Mouse (Mus musculus): ENCODE data around the gene Iqck. TPM values are rescaled to one million over a fixed set of nuclear protein-coding genes. Genes with fewer than 3 reads are reported as not detected.

The Iqck gene
- polyA plus RNA-seq, 1 experiment, result 41.3 TPM

DNA sequence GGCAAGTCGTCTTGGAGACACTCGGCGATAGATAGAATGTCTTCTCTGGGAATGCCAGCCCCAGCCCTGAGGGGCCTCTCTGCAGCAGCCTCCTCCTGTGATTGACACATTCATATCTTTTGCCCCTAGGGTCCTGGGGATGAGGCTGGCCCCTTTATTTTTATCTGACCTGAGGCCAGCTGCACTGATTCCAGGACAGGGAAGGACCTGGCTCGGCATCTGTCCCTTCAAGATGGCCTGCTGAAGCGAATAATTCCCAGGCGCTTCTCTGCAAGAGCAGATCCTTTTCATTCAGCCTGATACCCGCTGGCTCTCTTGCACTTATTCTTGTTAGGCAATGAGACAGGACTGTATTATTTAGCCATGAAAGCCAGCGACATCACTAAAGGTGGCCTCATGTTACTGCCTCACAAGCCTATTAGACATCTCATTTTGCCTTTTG, 56.5 kb downstream of the Iqck start:
- H3K27me3 ChIP-seq (ENCODE audit: control insufficient read depth, insufficient read depth, low read length), result no peaks in the 10 kb centered on the region
- H3K27ac ChIP-seq (ENCODE audit: control insufficient read depth, insufficient read depth, low read depth, low read length), result no peak overlapping the region
- no peaks in the 10 kb centered on the region; the same call in 1 of the 2 replicates for H3K36me3 ChIP-seq (ENCODE audit: control insufficient read depth, insufficient read depth, low read length)
- TF ChIP-seq POLR2A (IDR thresholded peaks at IDR 0.05; ENCODE audit: control insufficient read depth, low read depth, low read length) (no peak), CTCF (IDR thresholded peaks at IDR 0.05; ENCODE audit: control insufficient read depth, insufficient read depth, insufficient replicate concordance, low read depth, low read length) (no peak)
- no peaks in the 10 kb centered on the region for H3K4me1 ChIP-seq (ENCODE audit: control insufficient read depth, insufficient read depth, low read length)
- no peak overlapping the region for H3K4me3 ChIP-seq (ENCODE audit: control insufficient read depth, low read depth, low read length)

DNA sequence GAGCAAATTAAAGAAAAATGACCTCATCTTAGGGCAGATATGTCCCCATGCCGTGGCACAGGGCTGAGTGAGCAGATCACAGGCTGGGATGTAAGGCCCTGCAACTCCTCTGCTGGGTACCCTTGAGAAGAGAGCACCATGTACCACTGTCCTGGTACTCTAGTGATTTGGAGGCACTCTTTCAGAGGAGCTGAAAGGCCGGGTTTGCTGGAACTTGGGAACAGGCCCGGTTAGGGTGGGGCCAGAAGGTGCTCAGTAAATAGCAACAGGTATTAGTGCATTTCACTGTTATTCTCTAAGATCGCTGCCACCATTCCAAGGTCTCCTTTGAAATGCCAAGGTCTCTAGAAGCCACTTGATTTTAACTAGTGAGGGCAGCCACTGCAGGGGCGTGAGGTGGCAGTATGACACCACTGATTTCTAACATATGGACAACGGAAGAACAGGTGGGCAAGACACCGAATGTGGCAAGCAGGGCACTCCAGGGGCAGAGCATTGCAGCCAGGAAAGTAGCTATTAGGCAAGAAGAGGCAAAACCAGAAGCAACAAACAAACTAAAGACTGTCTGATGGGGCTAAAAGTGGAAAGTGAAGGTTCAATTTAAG, 59.1 kb downstream of the Iqck start:
- no peaks in the 10 kb centered on the region for H3K4me1 ChIP-seq (ENCODE audit: control insufficient read depth, insufficient read depth, low read length)
- H3K36me3 ChIP-seq (ENCODE audit: control insufficient read depth, insufficient read depth, low read length), result no peaks in the 10 kb centered on the region
- TF ChIP-seq CTCF (IDR thresholded peaks at IDR 0.05; ENCODE audit: control insufficient read depth, insufficient read depth, insufficient replicate concordance, low read depth, low read length) (no peak), POLR2A (IDR thresholded peaks at IDR 0.05; ENCODE audit: control insufficient read depth, low read depth, low read length) (no peak)
- no peaks in the 10 kb centered on the region for H3K27me3 ChIP-seq (ENCODE audit: control insufficient read depth, insufficient read depth, low read length)
- no peak overlapping the region for H3K4me3 ChIP-seq (ENCODE audit: control insufficient read depth, low read depth, low read length)
- no peak overlapping the region for H3K27ac ChIP-seq (ENCODE audit: control insufficient read depth, insufficient read depth, low read depth, low read length)

DNA sequence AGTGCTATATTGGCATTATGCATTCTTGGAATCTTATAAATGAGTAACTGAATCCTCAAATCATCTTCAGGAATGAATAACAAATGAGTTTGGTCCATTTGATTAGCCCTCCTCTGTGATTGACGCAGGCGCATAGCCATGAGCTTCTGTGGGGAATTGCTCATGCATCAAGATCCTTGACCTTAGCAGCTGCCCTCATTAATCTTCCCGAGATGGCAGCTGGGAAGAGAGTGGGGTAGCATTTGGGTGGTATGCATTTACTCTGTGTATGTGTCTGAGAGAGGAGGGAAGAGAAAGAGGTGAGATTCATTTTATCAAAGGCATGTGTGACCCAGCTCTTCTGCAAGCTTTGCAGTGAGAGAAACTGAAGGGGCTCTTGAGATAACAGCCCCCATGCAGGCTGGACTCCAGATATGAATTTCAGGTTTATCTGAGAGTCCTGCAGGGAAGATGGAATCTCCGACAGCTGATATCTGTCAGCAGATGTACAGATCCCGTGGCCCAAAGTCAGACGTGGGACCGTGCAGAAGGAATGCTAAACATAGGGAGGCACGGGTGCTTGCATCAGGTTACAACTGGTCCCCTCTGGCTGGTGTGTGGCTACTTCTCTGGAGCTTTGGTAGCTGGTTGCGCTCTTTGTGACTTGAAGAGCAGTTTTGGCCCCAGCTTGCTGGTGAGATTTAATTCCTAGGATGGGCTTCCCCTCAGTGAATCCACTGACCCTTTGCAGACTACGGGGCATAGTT, 63.9 kb downstream of the Iqck start:
- Histone ChIP-seq H3K4me1 (ENCODE audit: control insufficient read depth, insufficient read depth, low read length) (no peaks in the 10 kb centered on the region), H3K27ac (ENCODE audit: control insufficient read depth, insufficient read depth, low read depth, low read length) (no peak overlapping the region), H3K4me3 (ENCODE audit: control insufficient read depth, low read depth, low read length) (no peak overlapping the region), H3K36me3 (ENCODE audit: control insufficient read depth, insufficient read depth, low read length) (no peaks in the 10 kb centered on the region), H3K27me3 (ENCODE audit: control insufficient read depth, insufficient read depth, low read length) (no peaks in the 10 kb centered on the region)
- TF ChIP-seq CTCF (IDR thresholded peaks at IDR 0.05; ENCODE audit: control insufficient read depth, insufficient read depth, insufficient replicate concordance, low read depth, low read length) (no peak), POLR2A (IDR thresholded peaks at IDR 0.05; ENCODE audit: control insufficient read depth, low read depth, low read length) (no peak)

DNA sequence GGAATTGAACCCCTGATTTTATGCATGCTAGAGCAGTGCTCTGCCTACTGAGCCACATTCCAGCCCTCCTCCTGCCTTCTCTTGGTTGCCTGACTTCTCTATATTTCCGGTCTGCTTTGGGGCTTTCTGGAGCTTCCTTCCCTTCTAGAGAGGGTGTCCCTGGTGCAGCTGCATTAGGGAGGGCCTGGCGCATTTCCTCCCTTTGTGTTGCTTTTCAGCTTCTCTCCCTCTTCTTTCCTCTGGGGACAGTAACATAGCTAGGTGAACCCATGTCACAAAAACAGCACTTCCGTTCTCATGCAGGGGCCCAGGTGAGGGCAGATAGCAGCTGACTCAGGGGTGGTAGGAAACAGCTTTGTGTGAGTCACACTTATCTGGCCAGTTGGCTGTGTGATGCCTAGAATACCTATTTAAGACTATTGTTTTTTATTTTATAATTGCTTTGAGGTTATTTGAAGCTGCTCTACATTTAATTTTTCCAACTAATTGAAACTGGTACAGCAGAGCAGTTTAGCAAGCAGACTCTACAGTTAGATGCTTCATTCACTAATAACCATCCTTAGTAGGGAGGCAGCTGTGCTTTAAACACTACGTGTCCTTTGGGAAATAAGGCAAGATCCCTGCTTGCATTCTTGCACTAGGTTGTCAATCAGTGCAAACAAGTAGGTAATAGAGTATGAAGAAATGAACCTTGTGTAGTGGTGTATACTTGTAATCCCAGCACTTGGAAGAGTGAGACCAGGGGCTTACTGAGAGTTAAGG, 67.1 kb downstream of the Iqck start:
- Histone ChIP-seq H3K27me3 (ENCODE audit: control insufficient read depth, insufficient read depth, low read length) (no peaks in the 10 kb centered on the region), H3K4me3 (ENCODE audit: control insufficient read depth, low read depth, low read length) (no peak overlapping the region), H3K36me3 (ENCODE audit: control insufficient read depth, insufficient read depth, low read length) (no peaks in the 10 kb centered on the region; the same call in 1 of the 2 replicates), H3K4me1 (ENCODE audit: control insufficient read depth, insufficient read depth, low read length) (no peaks in the 10 kb centered on the region), H3K27ac (ENCODE audit: control insufficient read depth, insufficient read depth, low read depth, low read length) (no peak overlapping the region)
- no peak for TF ChIP-seq POLR2A (IDR thresholded peaks at IDR 0.05; ENCODE audit: control insufficient read depth, low read depth, low read length)
- no peak for TF ChIP-seq CTCF (IDR thresholded peaks at IDR 0.05; ENCODE audit: control insufficient read depth, insufficient read depth, insufficient replicate concordance, low read depth, low read length)

DNA sequence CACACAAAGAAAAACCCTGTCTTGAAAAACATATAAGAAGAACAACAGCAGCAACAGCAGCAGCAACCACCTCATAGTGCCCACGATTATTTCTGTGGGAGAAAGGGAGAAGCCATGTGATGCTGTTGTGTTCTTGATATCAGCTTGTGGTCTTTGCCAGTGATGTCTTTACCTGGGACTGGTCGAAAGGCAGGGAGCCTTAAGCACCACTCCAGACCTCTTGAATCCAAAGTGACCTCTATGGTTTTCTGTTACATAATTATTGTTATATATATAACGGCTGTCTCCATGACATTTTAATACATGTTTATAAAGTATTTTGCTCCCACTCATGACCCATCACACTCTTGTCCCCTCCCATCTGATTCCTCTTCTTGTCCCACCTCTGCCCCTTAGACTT, 70.0 kb downstream of the Iqck start:
- H3K4me3 ChIP-seq (ENCODE audit: control insufficient read depth, low read depth, low read length), result no peak overlapping the region
- TF ChIP-seq POLR2A (IDR thresholded peaks at IDR 0.05; ENCODE audit: control insufficient read depth, low read depth, low read length), result no peak
- TF ChIP-seq CTCF (IDR thresholded peaks at IDR 0.05; ENCODE audit: control insufficient read depth, insufficient read depth, insufficient replicate concordance, low read depth, low read length), result no peak
- H3K27me3 ChIP-seq (ENCODE audit: control insufficient read depth, insufficient read depth, low read length), result no peaks in the 10 kb centered on the region
- H3K36me3 ChIP-seq (ENCODE audit: control insufficient read depth, insufficient read depth, low read length), result no peaks in the 10 kb centered on the region; the same call in 1 of the 2 replicates
- H3K4me1 ChIP-seq (ENCODE audit: control insufficient read depth, insufficient read depth, low read length), result peaks cover 7% of the 10 kb centered on the region
- no peak overlapping the region for H3K27ac ChIP-seq (ENCODE audit: control insufficient read depth, insufficient read depth, low read depth, low read length)

DNA sequence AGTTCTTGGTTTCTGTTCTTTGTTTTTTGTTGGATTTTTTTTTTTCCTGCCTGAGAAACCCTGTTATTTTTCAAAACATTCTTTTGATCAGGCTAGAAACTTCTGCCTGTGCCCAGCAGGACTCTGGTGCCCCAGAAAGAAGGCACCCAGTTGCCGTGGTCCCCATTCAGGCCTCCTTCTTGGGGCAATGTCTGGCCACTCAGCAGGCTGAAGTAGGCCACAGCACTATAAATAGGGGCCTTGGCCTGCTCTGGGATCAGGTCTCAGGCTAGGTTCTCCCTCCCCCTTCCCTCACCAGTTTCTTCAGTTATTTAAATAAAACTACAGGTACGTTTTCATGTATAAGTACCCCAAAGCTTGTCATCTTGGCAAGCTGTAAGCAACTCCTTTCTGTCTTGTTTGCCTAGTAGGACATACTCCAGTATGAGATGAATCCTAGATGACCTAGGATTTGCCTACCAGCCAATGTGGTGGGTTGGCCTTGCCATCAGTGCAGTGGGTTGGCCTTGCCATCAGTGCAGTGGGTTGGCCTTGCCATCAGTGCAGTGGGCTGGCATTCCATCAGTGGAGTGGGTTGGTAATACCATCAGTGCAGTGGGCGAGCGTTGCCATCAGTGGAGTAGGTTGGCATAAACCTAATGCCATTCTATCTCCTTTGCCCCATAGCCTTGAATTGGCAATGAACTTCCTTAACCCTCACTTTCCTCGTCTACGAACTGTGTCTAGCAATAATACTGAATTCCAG, 71.1 kb downstream of the Iqck start:
- Histone ChIP-seq H3K4me3 (ENCODE audit: control insufficient read depth, low read depth, low read length) (no peak overlapping the region), H3K36me3 (ENCODE audit: control insufficient read depth, insufficient read depth, low read length) (no peaks in the 10 kb centered on the region; the same call in 1 of the 2 replicates), H3K27ac (ENCODE audit: control insufficient read depth, insufficient read depth, low read depth, low read length) (no peak overlapping the region), H3K4me1 (ENCODE audit: control insufficient read depth, insufficient read depth, low read length) (peaks cover 7% of the 10 kb centered on the region), H3K27me3 (ENCODE audit: control insufficient read depth, insufficient read depth, low read length) (no peaks in the 10 kb centered on the region)
- TF ChIP-seq CTCF (IDR thresholded peaks at IDR 0.05; ENCODE audit: control insufficient read depth, insufficient read depth, insufficient replicate concordance, low read depth, low read length) (no peak), POLR2A (IDR thresholded peaks at IDR 0.05; ENCODE audit: control insufficient read depth, low read depth, low read length) (no peak)
